Mouse (Mus musculus) thymus, adult 2 months (tissue): ENCODE results near the gene Nfe2. TPM values are rescaled to one million over a fixed set of nuclear protein-coding genes. Genes with fewer than 3 reads are reported as not detected.
A peak's percentile ranks its signal among the peaks of the same experiment; 100 is the strongest.
"Not testable (repeated sequence)": the region's sequence is repeated elsewhere in the genome, so short reads cannot be mapped to it uniquely, and the experiment has no call there.

Experiments used
- DNase-seq: peaks from one replicate; pipeline ENCODE4 v3.0.0; 2021
- H3K27ac ChIP-seq: fragments of 200-500 bp; 2 replicates; pipeline ENCODE4 v1.5.1; 2012; ENCODE audit warnings: low read length, control low read depth; ENCODE audit not compliant: control insufficient read depth, insufficient read depth
- H3K27me3 ChIP-seq: fragments of 200-500 bp; 2 replicates; pipeline ENCODE4 v1.6.1; 2012; ENCODE audit warnings: mild to moderate bottlenecking, low read length, moderate library complexity, mixed read lengths; ENCODE audit not compliant: control insufficient read depth, insufficient read depth
- H3K36me3 ChIP-seq: fragments of 200-500 bp; 2 replicates; pipeline ENCODE4 v1.6.1; 2012; ENCODE audit warnings: mild to moderate bottlenecking, low read length, moderate library complexity; ENCODE audit not compliant: control insufficient read depth, insufficient read depth
- H3K4me1 ChIP-seq: fragments of 200-500 bp; replicated peaks from 2 replicates; pipeline ENCODE4 v1.6.1; 2012; ENCODE audit warnings: low read length; ENCODE audit not compliant: control insufficient read depth, insufficient read depth
- H3K4me3 ChIP-seq: fragments of 200-500 bp; 2 replicates; pipeline ENCODE4 v1.5.1; 2012; ENCODE audit warnings: mild to moderate bottlenecking, low read length, control low read depth, moderate library complexity; ENCODE audit not compliant: control insufficient read depth, insufficient read depth
- CTCF ChIP-seq: fragments of 200-500 bp; IDR thresholded peaks from 2 replicates; pipeline ENCODE4 v1.5.1; 2012; ENCODE audit warnings: mild to moderate bottlenecking, control low read depth, low read length, moderate library complexity, borderline replicate concordance; ENCODE audit not compliant: control insufficient read depth, poor library complexity, insufficient read depth; ENCODE audit errors: extremely low read depth
- POLR2A ChIP-seq: fragments of 200-500 bp; IDR thresholded peaks from 2 replicates; pipeline ENCODE4 v1.6.1; 2012; ENCODE audit warnings: mild to moderate bottlenecking, low read length, control low read depth, moderate library complexity; ENCODE audit not compliant: control insufficient read depth, poor library complexity, insufficient read depth; ENCODE audit errors: extremely low read depth
- WGBS: fragments of 180-500 bp; shearing (Covaris S2); methylation state at CpG from one replicate; pipeline ENCODE4 v1.1.7; 2018; 5-methylcytosine and 5-hydroxymethylcytosine counted together
- polyA plus RNA-seq: library from polyadenylated mRNA; depleted of rRNA; stranded (reverse); fragments of >200 nt; gene quantifications from 2 replicates; pipeline ENCODE4 v1.2.3, GENCODE M21; 2012

The Nfe2 gene
- polyA plus RNA-seq, 1 experiment = 4.9 TPM

GRCm38 (mm10) chr15:103284647-103285046 lies 26.4 kb upstream of the Nfe2 start:
- no peak for TF ChIP-seq POLR2A
- TF ChIP-seq CTCF = no peak
- H3K4me3 ChIP-seq = no peak overlapping the region
- H3K27me3 ChIP-seq = no peaks in the 10 kb centered on the region
- no peaks in the 10 kb centered on the region for H3K4me1 ChIP-seq
- peaks cover 3% of the 10 kb centered on the region; the same call in 1 of the 2 replicates for H3K36me3 ChIP-seq
- DNase-seq = no peak
- 80% methylated on average over 2 of the region's 2 CpGs for WGBS
- no peak overlapping the region for H3K27ac ChIP-seq

- no peaks in the 10 kb centered on the region for H3K27me3 ChIP-seq
- DNase-seq = peak; percentile 35
- peaks cover 3% of the 10 kb centered on the region; the same call in 1 of the 2 replicates for H3K36me3 ChIP-seq
- H3K4me1 ChIP-seq = no peaks in the 10 kb centered on the region
- H3K27ac ChIP-seq = no peak overlapping the region
- TF ChIP-seq CTCF = no peak
- TF ChIP-seq POLR2A = no peak
- H3K4me3 ChIP-seq = no peak overlapping the region
- WGBS = 80% methylated on average over 3 of the region's 3 CpGs
These were observed 25.9 kb upstream of the Nfe2 start for GRCm38 (mm10) chr15:103284066-103284465.

GRCm38 (mm10) chr15:103281465-103282205 lies 23.4 kb upstream of the Nfe2 start:
- H3K36me3 ChIP-seq = no peaks in the 10 kb centered on the region
- no peak for DNase-seq
- no peaks in the 10 kb centered on the region for H3K27me3 ChIP-seq
- H3K27ac ChIP-seq = no peak overlapping the region
- TF ChIP-seq CTCF (no peak), POLR2A (no peak)
- H3K4me3 ChIP-seq = no peak overlapping the region
- 91% methylated on average over 3 of the region's 3 CpGs for WGBS
- no peaks in the 10 kb centered on the region for H3K4me1 ChIP-seq

- 65% methylated on average over 3 of the region's 3 CpGs for WGBS
- no peaks in the 10 kb centered on the region for H3K27me3 ChIP-seq
- H3K4me1 ChIP-seq = no peaks in the 10 kb centered on the region
- H3K36me3 ChIP-seq = no peaks in the 10 kb centered on the region
- peak; percentile 22 for DNase-seq
- no peak overlapping the region for H3K4me3 ChIP-seq
- no peak overlapping the region for H3K27ac ChIP-seq
- no peak for TF ChIP-seq CTCF
- TF ChIP-seq POLR2A = no peak
These were observed 22.7 kb upstream of the Nfe2 start for GRCm38 (mm10) chr15:103280817-103281464.

- peak; percentile 49 for DNase-seq
- Histone ChIP-seq H3K36me3 (no peaks in the 10 kb centered on the region), H3K27me3 (no peaks in the 10 kb centered on the region), H3K4me3 (no peak overlapping the region), H3K4me1 (no peaks in the 10 kb centered on the region), H3K27ac (no peak overlapping the region)
- TF ChIP-seq POLR2A = no peak
- no peak for TF ChIP-seq CTCF
- WGBS = 60% methylated on average over 3 of the region's 3 CpGs
These were observed 21.5 kb upstream of the Nfe2 start for GRCm38 (mm10) chr15:103279750-103280149.

- TF ChIP-seq CTCF (no peak), POLR2A (no peak)
- H3K27ac ChIP-seq = no peak overlapping the region
- no peaks in the 10 kb centered on the region for H3K36me3 ChIP-seq
- 93% methylated on average over 7 of the region's 7 CpGs for WGBS
- H3K4me3 ChIP-seq = no peak overlapping the region
- no peak for DNase-seq
- H3K27me3 ChIP-seq = no peaks in the 10 kb centered on the region
- no peaks in the 10 kb centered on the region for H3K4me1 ChIP-seq
These were observed 19.7 kb upstream of the Nfe2 start for GRCm38 (mm10) chr15:103277949-103278348.

GRCm38 (mm10) chr15:103275943-103276342 lies 17.7 kb upstream of the Nfe2 start:
- 92% methylated on average over 3 of the region's 3 CpGs for WGBS
- H3K4me3 ChIP-seq, H3K27me3 ChIP-seq, H3K27ac ChIP-seq, H3K4me1 ChIP-seq, DNase-seq, H3K36me3 ChIP-seq: not testable (repeated sequence)
